Mouse (Mus musculus): Measurements from ENCODE around the gene Pla2g1b.

Gene Pla2g1b

GRCm38 (mm10) chr5:115522981-115523499 lies 57.0 kb downstream of the Pla2g1b start:
- in situ Hi-C loops (cut with MboI) = no loop called here

DNA sequence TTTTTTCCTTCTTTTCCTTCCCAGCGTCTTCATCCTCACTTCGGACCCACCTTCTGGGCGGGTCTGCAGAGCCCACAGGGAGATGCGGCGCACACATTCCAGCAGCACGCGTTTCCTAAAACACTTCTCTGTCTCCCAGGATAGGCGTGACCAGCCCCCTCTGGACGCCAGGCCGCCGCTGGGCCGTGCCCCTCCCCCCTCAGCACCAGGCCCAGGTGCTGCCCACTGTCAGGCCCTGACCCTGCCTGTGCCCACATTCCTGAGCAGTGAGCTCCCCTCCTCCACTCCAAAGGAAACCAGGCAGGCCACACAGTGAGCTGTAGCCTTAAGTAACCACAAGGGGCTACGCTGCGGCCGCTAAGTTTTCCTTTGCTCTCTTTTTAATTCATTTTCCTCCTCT lies 57.9 kb downstream of the Pla2g1b start:
- in situ Hi-C loops (cut with MboI) = no loop called here
